Mouse (Mus musculus) CH12F3 (cell line): ENCODE results near the gene Hus1b.

Experiments used
- in situ Hi-C: fragments of 300-500 bp; cut with MboI; formaldehyde crosslinking; loops from 2 replicates; pipeline ENCODE4 v1.14.3; 2020; ENCODE audit warnings: low sequenced_read_pairs

Hus1b gene

GRCm38 (mm10) chr13:30947540-30947939 is at the start of gene Hus1b:
Gene Hus1b, minus strand, starts transcription at chr13:30947759.
- in situ Hi-C loops = no loop called here

- in situ Hi-C loops = no loop called here
Observed at GRCm38 (mm10) chr13:30994249-30994858, 46.8 kb upstream of the Hus1b start.

- in situ Hi-C loops = no loop called here
Observed at GRCm38 (mm10) chr13:30993819-30994218, 46.3 kb upstream of the Hus1b start.

DNA sequence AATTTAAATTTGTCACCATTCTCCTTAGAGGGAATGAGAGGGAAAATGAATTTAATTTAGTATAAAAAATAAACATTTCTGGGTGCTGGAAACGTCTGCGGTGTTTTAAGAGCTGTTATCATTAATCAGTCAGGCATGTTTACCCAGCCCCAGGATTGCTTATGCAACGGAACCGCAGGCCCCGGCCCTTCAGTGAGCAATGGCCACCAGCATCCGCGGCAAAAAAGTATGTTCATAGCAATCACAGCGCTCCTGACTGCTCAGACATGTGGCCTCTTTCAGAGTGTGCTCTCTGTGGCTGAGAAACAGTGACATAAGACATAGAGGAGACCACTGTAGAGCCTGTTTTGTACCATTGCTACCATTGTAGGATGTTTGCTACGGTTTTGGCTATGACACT is 42.7 kb upstream of the Hus1b start:
- in situ Hi-C loops = no loop called here

DNA sequence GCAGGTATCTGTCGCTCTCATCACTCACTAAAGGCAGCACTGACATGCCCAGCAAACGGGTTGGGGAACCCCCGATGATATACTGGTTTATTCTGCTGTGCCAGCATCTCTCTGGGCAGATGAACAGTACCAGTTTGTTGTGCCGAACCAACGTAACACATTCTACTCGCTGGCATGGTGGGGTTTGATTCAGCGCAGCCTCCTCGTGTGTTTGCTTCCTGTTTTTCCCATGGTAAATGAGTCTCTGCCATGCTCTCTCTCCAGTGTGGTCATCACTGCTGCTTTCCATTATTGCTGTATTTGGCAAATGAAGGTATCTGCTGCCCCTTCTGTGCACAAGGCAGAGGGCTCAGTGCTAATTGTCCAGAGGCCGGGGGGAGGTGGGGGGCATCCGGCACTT is 42.2 kb upstream of the Hus1b start:
- in situ Hi-C loops = no loop called here

- in situ Hi-C loops = no loop called here
Observed at GRCm38 (mm10) chr13:30987686-30988085, 40.1 kb upstream of the Hus1b start.

DNA sequence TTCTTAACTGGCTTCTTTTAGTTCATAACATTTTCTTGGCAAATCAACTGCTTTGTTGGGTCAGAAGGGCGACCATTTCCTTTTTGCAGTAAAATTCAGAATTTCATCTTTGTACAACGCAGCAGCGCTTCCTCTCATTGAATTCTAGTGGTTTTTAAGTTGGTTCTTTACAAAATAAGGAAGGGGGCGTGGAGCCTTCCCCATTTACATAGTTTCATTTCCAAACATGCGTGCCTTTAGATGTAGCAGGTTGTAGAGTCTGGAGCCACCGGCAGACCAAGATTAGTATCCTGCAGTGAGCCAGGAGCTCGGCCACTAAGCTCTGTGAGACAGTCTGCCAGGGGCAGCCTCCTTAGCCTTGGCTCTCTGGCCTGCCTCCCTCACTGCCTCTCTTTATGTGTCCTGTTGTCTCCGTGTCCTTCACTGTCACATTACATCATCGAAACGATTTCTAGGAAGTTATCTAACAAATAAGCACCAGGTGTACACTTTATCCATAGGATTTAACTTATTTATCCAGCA is 39.4 kb upstream of the Hus1b start:
- in situ Hi-C loops = no loop called here

DNA sequence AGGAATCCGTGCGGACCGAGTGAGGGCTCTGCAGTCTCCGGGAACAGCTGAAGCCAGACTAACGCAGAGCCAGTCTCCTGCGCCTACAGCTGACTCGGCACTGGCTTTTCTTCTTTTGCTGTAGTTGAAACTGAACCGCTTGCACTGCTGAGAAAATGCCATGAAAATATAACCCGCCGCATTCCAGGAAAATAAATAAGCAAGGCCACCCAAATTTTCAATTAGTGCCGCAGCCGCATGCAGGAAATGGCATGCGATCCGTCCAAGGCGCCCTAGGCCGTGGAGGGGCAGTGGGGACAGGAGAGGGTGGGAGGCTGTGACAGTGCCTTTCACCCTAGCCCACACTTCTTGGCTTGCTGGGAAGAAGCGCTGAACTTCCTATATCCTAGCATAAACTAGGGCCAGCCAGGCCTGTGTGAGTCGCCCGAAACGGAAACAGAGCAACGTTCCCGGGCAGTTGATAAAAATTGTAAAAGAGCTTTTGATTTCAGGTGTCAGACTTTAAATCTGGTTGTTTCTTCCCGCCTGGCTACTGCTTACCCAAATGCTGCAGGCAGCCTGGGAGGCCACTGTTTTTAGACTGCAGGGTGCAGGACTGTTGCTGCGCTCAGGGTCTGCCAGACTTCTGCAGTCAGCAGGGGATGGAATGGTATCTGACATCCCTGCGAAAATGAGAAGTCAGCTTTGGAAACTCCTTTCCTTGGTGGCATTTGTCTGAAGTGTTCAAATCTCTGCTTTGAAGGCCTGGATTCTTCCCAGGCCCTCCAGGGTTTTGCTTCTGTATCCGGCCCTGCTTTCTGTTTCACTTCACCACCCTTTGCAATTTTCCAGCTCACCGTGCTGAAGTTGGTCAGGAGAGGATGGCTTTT is 38.3 kb upstream of the Hus1b start:
- in situ Hi-C loops = no loop called here

DNA sequence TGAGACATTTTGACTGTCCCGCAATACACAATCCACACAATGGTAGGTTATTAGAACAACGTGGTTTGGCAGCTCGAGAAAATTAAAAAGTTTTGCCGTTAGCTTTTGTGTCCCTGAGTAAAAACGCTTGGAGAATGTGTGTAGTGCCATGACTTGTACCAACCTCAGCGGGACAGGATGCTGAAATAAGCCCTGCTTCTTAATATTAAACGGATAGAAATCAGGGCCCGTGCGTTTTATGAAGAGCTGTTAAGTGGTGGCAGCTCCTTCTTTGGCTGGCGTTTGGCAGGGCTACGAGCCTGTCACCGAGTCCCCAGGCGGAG is 37.7 kb upstream of the Hus1b start:
- in situ Hi-C loops = no loop called here

GRCm38 (mm10) chr13:30981666-30982065 is 34.1 kb upstream of the Hus1b start:
- in situ Hi-C loops = no loop called here

GRCm38 (mm10) chr13:30978224-30978623 is 30.7 kb upstream of the Hus1b start:
- in situ Hi-C loops = no loop called here

DNA sequence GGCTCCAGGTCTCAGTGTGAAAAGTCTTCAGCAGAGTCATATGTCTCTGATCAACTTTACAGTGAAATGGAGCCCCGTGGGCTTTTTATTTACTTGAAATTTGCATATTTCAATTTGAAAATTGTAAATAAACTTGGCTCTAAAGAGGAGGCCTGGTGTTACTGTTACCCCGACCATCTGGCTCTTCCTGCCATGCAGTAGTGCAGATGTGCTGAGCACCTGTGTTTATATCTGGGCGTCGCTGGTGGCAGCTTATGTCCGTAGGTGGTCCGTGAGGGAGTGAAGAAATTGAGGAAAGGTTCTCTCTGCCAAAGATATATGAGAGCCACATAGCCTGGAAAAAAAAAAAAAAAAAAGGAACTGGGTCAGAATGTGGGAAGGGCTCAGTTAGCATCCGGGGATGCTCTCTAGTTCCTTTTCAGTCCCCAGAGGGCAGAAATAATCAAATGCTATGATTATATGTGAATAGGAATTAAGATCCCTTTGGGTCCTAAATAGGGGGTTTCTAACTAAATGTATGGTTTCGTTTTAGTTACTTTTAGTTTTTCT is 29.1 kb upstream of the Hus1b start:
- in situ Hi-C loops = no loop called here

DNA sequence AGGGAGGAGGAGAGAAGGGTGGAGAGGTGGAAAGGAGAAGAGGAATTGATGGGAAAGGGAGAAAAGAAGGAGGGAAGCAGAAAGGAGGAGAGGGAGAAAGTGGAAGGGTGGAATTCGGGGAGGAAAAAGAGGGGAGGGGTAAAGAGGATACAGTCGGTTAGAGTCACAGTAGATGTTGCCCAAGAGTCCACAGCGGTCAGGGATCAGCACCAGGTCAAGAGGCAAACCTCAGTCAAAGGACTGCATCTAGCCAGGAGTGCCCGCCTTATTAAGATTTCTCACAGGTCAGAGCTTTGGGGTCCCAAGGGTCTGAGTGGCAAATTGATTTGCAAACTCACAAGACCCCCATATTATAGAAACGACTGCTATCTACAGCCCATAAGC is 26.7 kb upstream of the Hus1b start:
- in situ Hi-C loops = no loop called here

- in situ Hi-C loops = no loop called here
Observed at GRCm38 (mm10) chr13:30973501-30974246, 26.1 kb upstream of the Hus1b start, which contains the start of the genes Exoc2 and Gm5447. Gene Exoc2, minus strand, starts transcription at chr13:30974093. Gene Gm5447, plus strand, starts transcription at chr13:30974204.

DNA sequence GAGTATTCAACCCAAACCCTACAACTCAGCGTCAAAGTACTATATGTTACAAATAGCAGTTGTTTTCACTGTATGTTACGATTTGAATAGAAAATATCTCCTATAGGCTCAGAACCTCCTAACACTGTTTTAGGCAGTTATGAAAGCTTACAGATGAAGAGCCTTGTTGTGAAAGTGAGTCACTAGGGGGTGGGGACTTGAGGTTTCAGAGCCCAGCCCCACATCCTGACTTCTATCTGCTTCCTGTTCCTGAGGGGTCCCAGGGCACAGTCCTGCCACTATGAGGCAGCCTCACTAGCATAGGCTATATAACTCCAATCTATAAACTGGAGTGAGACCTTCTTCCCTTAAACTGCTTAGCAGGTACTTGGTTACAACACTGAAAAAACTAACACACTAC is 24.5 kb upstream of the Hus1b start:
- in situ Hi-C loops = no loop called here

- in situ Hi-C loops = no loop called here
Observed at GRCm38 (mm10) chr13:30971047-30971446, 23.5 kb upstream of the Hus1b start.

GRCm38 (mm10) chr13:30968311-30968710 is 20.8 kb upstream of the Hus1b start:
- in situ Hi-C loops = no loop called here

- in situ Hi-C loops = no loop called here
Observed at GRCm38 (mm10) chr13:30966507-30966911, 18.9 kb upstream of the Hus1b start.

DNA sequence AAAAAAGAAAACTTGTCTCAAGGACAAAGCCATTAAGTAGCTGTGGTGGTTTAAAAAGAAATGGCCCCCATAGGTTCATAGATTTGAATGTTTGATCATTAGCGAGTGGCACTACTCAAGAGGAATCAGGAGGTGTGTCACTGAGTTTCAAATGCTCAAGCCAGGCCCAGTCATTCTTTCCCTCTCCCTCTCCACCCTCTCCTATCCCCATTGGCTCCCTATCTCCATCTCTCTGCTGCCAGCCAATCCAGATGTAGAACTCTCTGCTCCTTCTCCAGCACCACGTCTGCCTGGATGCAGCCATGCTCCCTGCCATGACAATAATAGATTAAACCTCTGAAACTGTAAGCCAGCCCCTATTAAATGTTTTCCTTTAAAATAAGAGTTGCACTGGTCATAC is 14.4 kb upstream of the Hus1b start:
- in situ Hi-C loops = no loop called here

DNA sequence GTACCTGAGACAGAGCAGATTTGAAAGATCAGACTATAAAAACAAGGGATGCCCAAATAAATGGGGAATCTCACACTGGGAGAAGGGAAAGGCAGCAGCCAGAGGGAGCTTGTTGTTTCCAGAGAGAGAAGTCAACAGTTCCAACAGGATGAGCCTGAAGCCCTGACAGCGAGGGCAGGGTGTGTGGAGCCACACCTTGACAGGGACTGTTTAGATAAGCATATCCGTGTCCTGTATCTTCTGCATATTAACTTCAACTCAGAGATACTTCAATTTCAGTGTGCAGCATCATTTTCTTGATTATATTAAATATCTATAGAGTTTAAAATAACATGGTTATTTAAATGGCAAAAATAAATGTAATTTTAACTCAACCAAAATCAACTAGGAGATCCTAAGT is 13.2 kb upstream of the Hus1b start:
- in situ Hi-C loops = no loop called here

DNA sequence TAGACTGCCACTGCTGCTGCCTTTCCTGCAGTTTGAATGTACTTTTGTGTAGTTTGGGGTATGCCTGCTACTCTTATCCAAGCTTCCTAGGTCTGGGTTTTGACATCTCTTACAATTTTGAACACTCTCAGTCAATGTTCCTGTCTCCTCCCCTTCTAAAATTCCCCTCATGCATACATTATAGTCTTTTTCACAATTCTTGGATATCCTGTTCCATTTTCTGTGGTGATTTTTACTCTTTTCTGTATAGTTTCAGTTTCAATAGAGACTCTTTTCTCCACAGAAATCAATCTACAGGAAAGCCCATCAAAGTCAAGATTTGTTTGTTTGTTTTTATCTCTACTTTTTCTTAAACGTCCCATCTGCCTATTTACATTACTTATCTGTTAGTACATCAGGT is 6.0 kb upstream of the Hus1b start:
- in situ Hi-C loops = no loop called here
